Mouse (Mus musculus) liver, embryonic 13.5 days (tissue): ENCODE results near the gene Ssna1. TPM values are rescaled to one million over a fixed set of nuclear protein-coding genes. Genes with fewer than 3 reads are reported as not detected.

ENCODE experiments used
- ATAC-seq: fragments of 200-750 bp; cut with Nextera tagmentation; 2 replicates; pipeline ENCODE4 v1.8.0; 2017; ENCODE audit warnings: low read depth, mild to moderate bottlenecking, moderate number of reproducible peaks, moderate library complexity
- DNase-seq: peaks from one replicate; pipeline ENCODE4 v3.0.0; 2022
- H3K27ac ChIP-seq: fragments of 300-500 bp; sonication (generic); 2 replicates; pipeline ENCODE4 v1.5.1; 2015; ENCODE audit warnings: moderate library complexity, mild to moderate bottlenecking, inconsistent platforms
- H3K27me3 ChIP-seq: fragments of 300-500 bp; sonication (generic); 2 replicates; pipeline ENCODE4 v1.6.1; 2015; ENCODE audit warnings: mild to moderate bottlenecking, inconsistent platforms
- H3K36me3 ChIP-seq: fragments of 300-500 bp; sonication (generic); 2 replicates; pipeline ENCODE4 v1.6.1; 2015; ENCODE audit warnings: mild to moderate bottlenecking, inconsistent platforms
- H3K4me1 ChIP-seq: fragments of 300-500 bp; sonication (generic); replicated peaks from 2 replicates; pipeline ENCODE4 v1.6.1; 2015; ENCODE audit warnings: inconsistent platforms
- H3K4me2 ChIP-seq: fragments of 300-500 bp; sonication (generic); 2 replicates; pipeline ENCODE4 v1.6.1; 2015; ENCODE audit warnings: inconsistent platforms, mild to moderate bottlenecking, moderate library complexity
- H3K4me3 ChIP-seq: fragments of 300-500 bp; sonication (generic); replicated peaks from 2 replicates; pipeline ENCODE4 v1.5.1; 2015; ENCODE audit warnings: mild to moderate bottlenecking, inconsistent platforms
- H3K9ac ChIP-seq: fragments of 300-500 bp; sonication (generic); 2 replicates; pipeline ENCODE4 v1.6.1; 2015; ENCODE audit warnings: mild to moderate bottlenecking, inconsistent platforms
- H3K9me3 ChIP-seq: fragments of 300-500 bp; sonication (generic); replicated peaks from 2 replicates; pipeline ENCODE4 v1.6.1; 2016; ENCODE audit warnings: inconsistent platforms
- WGBS: fragments of 180-500 bp; shearing (Covaris S2); methylation state at CpG from one replicate; pipeline ENCODE4 v1.1.7; 2015; ENCODE audit not compliant: insufficient replicate concordance; 5-methylcytosine and 5-hydroxymethylcytosine counted together
- polyA plus RNA-seq: library from polyadenylated mRNA; unstranded; fragments of >200 nt; fragmentation: Nextera tagmentation; extraction: Ambion mirVana; gene quantifications from 2 replicates; pipeline ENCODE4 v1.2.1, GENCODE M21; 2015

The Ssna1 gene
- polyA plus RNA-seq, 1 experiment from 2014 or later = 158 TPM

DNA sequence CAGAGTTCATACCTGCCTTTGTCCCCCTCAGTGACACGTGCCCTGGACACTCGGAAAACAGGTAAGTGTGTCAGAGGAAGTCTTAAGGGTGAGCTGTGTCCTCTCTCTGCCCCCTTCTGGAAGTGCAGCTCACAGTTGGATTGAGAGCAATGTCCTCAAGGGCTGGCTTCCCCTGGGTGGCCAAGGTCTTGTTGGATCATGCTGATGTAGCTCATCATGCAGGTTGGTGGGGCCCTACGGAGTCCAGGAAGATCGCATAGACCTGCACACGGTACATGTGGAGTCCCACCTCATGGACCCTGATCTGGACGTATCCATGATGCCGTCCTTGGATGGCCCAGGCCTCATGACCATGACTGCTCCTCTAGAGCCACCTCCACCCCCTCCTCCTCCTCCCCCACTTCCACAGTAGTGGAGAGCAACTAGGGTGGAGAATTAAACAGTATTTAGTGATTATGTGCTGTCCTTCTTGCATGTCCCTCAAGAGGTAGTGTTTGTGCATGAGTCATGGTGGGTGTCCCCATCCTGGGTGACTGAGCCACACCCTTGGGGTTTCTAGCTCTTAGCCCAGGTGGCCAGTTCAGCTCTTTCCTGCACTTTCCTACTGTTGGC is 16.6 kb upstream of the Ssna1 start:
- Histone ChIP-seq H3K9me3 (no peaks in the 10 kb centered on the region), H3K4me1 (peaks cover 38% of the 10 kb centered on the region), H3K4me2 (no peak overlapping the region), H3K27ac (no peak overlapping the region), H3K4me3 (no peak overlapping the region), H3K9ac (no peak overlapping the region), H3K36me3 (peaks cover 25% of the 10 kb centered on the region), H3K27me3 (peaks cover 65% of the 10 kb centered on the region)
- ATAC-seq (no peak), DNase-seq (no peak)
- 63% methylated on average over 7 of the region's 7 CpGs for whole genome bisulfite sequencing

DNA sequence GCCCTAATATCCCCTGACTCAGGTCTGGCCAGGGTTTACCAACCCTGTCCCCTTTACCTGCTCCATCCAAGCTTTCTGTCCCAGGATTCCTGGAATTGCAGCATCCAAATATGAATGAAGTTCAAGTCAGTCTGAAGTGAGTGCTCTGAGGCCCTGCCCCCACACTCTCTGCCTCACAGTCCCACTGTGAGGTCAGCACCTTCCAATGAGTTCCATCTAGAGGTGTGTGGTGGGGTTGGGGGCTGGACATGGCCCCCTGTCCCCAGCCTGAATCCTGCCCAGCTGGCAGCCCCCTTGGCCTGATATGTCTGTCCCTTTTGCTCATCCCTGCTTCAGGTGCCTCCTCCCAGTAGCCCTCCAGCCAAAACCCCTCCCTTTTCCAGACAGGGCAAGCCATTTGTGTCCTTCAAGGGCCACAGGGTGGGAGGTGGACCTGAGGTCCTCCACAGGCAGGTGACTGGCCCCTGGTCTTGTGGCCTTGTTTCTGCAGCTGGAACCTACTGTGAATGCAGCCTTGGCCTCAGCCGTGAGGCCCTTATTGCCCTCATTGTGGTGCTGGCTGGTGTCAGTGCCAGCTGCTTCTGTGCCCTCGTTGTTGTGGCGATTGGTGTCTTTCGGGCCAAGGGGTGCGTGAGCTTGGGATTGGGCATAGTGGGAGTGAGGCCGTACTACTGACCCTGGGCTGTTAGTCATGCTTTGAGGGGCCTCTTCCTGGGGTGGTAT is 15.8 kb upstream of the Ssna1 start, which contains the start of gene Tmem210:
Tmem210 (plus strand) TSS at position 219 of the 723 bp plus-strand sequence.
- Histone ChIP-seq H3K4me3 (no peak within 1 kb of the TSS), H3K27ac (no peak within 1 kb of the TSS), H3K27me3 (peaks cover 57% of the 10 kb centered on the region), H3K9ac (no peak within 1 kb of the TSS), H3K4me1 (peaks cover 38% of the 10 kb centered on the region), H3K9me3 (no peaks in the 10 kb centered on the region), H3K4me2 (0 out of 2 replicates have a peak within 1 kb of the TSS, but pooled peaks have one; percentile 11), H3K36me3 (peaks cover 31% of the 10 kb centered on the region)
- DNase-seq = no peak
- 75% methylated on average over 6 of the region's 6 CpGs for WGBS
- no peak for ATAC-seq

DNA sequence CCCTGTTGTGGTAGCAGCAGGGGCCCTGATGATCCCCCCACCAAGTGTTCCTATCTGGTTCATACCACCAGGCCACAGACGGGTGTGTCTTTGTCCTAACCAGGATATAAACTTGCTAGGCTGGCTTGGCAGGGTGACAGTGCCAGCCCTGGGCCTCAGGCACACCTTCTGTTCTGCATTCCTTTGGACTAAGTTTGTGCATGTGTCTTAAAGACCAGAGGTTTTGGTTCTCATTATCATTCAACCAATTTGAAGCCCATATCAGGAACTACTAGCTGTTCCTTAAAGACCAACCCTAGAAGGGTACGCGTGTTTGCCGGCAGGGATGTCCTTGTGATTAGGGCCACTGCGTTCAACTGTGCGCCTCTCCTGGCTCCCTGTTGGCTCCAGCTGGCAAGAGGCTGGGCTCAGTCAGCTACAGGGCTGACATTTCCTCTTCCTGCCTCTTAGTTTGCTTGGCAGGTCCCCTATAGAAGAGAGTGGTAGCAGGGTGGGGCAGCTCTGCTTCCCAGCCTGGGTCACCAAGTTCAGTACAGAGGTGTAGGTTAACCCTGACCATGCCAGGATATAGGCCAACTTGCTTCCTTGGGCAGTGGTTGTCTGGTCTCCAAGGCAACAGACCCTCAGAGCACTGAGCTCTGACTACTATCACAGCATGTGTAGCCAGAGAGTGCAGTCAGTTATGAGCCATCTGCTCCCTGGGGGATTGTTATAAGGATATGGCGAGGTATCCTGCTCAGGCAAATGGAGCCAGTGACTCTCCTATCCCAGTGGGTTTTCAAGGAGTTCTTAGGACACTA is 14.8 kb upstream of the Ssna1 start:
- Histone ChIP-seq H3K27me3 (peaks cover 47% of the 10 kb centered on the region), H3K4me2 (0 out of 2 replicates have a peak overlapping the region, but pooled peaks have one; percentile 11), H3K9me3 (no peaks in the 10 kb centered on the region), H3K4me1 (peaks cover 32% of the 10 kb centered on the region), H3K27ac (peak overlapping the region; percentile 19; the same call in 1 of the 2 replicates), H3K36me3 (peaks cover 42% of the 10 kb centered on the region), H3K4me3 (no peak overlapping the region), H3K9ac (peak overlapping the region; percentile 19; the same call in 1 of the 2 replicates)
- 20% methylated on average over 7 of the region's 7 CpGs for WGBS
- ATAC-seq (peak; percentile 73), DNase-seq (no peak)

DNA sequence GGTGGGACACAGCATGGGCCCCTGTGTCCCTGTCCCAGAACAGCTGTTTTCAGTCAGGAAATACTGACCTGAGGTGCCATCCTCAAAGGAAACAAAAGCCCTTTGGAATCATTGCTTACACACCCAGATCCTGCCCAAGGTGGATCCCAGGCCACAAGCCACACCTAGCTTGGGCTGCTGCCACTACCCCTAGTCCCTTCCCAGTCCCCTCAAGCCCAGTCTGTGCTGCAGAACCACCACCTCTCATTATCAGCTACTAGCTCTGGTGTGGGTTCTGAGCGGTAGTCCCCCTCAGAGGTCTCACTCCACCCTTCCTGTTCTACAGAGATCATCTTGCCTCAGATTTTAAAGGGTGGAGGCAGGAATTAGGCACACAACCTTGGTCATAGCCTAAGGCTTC is 14.1 kb upstream of the Ssna1 start:
- Histone ChIP-seq H3K27me3 (peaks cover 40% of the 10 kb centered on the region), H3K4me2 (0 out of 2 replicates have a peak overlapping the region, but pooled peaks have one; percentile 11), H3K27ac (peak overlapping the region; percentile 19; the same call in 1 of the 2 replicates), H3K4me1 (peaks cover 28% of the 10 kb centered on the region), H3K4me3 (no peak overlapping the region), H3K9ac (peak overlapping the region; percentile 19; the same call in 1 of the 2 replicates), H3K36me3 (peaks cover 46% of the 10 kb centered on the region), H3K9me3 (no peaks in the 10 kb centered on the region)
- ATAC-seq (peak; percentile 65), DNase-seq (no peak)
- WGBS = 6% methylated on average over 1 of the region's 1 CpGs

DNA sequence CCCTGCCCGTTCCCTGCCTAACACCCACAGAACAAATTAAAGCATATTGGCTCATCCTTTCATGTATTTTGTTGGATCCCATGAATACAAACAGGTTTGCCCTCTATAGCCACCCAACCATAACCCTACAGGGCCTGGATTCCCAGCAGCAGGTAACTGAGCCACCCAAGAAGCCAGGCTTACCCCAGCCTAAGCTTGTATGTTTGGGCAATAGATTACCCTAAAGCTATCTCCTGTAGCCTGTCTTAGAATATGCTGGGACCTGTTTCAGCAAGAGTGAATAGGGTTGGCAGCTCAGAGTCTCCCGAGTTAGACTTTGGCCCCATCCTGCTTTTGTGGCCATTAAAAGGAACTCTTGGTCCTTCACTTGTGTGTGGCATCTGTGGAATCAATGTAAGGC is 13.3 kb upstream of the Ssna1 start:
- no peak for ATAC-seq
- Histone ChIP-seq H3K4me3 (no peak overlapping the region), H3K9me3 (no peaks in the 10 kb centered on the region), H3K4me1 (peaks cover 26% of the 10 kb centered on the region), H3K27ac (no peak overlapping the region), H3K27me3 (peaks cover 32% of the 10 kb centered on the region), H3K9ac (no peak overlapping the region), H3K4me2 (no peak overlapping the region), H3K36me3 (peaks cover 54% of the 10 kb centered on the region)
- DNase-seq = no peak
- 73% methylated on average over 2 of the region's 2 CpGs for whole genome bisulfite sequencing

DNA sequence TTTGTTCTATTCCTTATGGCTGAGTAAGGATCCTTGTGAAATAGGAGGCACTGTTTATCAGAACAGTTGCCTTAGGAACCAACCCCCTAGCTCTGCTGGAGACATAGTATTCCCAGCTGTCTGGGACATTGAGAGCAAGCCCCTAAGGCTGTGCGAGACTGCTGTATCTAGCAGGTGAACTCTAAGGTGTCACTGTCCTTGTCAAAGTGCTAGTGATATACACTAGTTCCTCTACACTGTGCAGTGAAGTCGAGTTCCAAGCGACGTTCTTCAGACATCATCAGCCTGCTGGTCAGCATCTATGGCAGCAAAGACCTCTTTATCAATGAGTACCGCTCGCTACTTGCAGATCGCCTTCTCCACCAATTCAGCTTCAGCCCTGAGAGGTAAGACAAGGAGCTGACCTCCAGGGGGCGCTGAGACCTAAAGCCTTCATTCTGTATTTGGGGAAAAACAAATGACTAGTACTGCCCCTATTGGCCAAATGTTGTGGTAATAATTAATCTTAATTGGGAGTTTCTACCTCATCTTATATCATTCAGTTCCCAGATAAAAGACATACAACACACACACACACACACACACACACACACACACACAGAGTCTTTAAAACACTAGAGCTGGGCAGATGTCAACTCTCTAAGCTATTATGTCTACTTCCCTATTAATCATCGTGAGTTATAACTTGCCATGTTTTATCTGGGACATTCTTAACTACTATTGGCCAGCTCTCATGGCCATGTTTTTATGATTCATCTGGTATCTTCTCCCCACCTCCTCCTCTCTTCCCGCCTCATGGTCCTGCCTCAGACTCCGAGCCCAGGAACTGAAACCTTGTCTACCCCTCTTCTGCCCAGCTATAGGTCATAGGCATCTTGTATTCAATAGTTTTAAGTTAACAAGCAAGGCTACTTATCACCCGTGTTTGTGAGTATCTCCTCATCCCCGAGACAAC is 7.0 kb upstream of the Ssna1 start:
- H3K4me3 ChIP-seq = no peak overlapping the region
- no peaks in the 10 kb centered on the region for H3K9me3 ChIP-seq
- peak; percentile 68 for DNase-seq
- H3K27me3 ChIP-seq = no peaks in the 10 kb centered on the region
- peak; percentile 34; the same call in 1 of the 2 replicates for ATAC-seq
- no peak overlapping the region for H3K27ac ChIP-seq
- WGBS = 57% methylated on average over 13 of the region's 13 CpGs
- no peaks in the 10 kb centered on the region for H3K4me1 ChIP-seq
- no peak overlapping the region for H3K9ac ChIP-seq
- H3K36me3 ChIP-seq = peaks cover 95% of the 10 kb centered on the region
- H3K4me2 ChIP-seq = no peak overlapping the region

DNA sequence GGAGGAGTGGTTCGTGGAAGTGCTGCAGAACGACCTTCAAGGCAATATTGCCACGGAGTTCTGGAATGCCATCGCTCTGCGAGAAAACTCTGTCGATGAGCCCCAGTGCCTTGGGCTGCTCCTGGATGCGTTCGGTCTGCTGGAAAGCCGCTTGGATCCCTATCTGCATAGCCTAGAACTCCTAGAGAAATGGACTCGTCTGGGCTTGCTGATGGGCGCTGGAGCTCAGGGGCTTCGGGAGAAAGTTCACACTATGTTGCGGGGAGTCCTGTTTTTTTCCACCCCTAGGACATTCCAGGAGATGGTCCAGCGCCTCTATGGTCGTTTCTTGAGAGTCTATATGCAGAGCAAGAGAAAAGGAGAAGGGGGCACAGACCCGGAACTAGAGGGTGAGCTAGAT is 772 bp upstream of the Ssna1 start:
- DNase-seq = no peak
- WGBS = 32% methylated on average over 16 of the region's 16 CpGs
- no peak for ATAC-seq
- Histone ChIP-seq H3K27me3 (no peaks in the 10 kb centered on the region), H3K27ac (peak overlapping the region; percentile 86), H3K36me3 (peaks cover 77% of the 10 kb centered on the region), H3K4me1 (peaks cover 41% of the 10 kb centered on the region), H3K9ac (peak overlapping the region; percentile 90), H3K4me2 (peak overlapping the region; percentile 93), H3K9me3 (no peaks in the 10 kb centered on the region), H3K4me3 (peak overlapping the region; percentile 94)

DNA sequence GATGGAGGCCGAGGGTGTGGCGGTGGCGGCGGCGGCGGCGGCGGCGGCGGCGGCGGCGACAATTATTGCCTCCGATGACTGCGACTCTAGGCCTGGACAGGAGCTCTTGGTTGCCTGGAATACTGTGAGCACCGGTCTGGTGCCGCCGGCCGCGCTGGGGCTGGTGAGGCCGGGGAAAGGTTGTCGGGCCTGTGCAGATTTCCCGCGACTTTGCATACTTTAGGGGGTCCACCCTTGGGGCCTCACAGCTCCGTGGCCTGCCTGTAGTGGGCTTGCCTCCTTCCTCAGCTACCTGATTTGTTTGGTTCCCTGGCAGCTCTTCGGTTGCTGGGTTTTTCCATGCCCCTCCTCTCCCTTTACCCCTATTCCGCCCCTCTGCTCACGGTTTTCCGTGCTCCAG is 277 bp upstream of the Ssna1 start:
- Histone ChIP-seq H3K36me3 (peaks cover 74% of the 10 kb centered on the region), H3K4me2 (peak overlapping the region; percentile 93), H3K4me3 (peak overlapping the region; percentile 94), H3K27me3 (no peaks in the 10 kb centered on the region), H3K4me1 (peaks cover 46% of the 10 kb centered on the region), H3K9me3 (no peaks in the 10 kb centered on the region), H3K27ac (peak overlapping the region; percentile 86), H3K9ac (peak overlapping the region; percentile 90)
- ATAC-seq (peak; percentile 55), DNase-seq (no peak)
- WGBS = under 1% methylated on average over 29 of the region's 29 CpGs

DNA sequence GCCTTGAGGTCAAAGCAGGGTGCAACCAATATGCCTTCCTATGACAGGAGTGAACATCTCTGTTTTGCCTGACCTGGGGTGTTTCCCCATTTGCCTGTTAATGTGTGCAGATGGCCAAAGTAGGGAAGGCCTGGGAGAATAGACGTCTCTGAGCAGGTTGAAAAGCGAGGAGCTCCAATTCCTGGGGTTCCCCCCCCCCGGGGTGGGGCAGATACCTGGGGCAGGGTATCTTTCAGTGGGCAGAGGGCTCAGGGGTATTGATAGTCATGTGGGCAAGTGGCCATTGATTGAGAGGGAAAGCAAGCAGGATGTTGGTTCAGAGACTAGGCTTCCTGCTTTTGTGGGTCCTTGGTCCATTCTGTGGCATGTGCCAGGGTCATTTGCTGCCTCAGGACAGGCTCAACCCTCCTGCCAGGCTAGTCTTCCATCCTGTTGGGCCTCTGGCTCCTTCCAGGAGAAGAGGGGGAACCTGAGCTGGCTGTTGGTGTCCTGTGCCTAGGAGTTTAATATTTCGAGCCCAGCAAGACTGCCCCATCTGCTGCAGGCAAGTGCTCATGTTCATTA is 4.4 kb downstream of the Ssna1 start:
- no peak for DNase-seq
- no peak overlapping the region for H3K4me2 ChIP-seq
- H3K4me3 ChIP-seq = no peak overlapping the region
- no peak for ATAC-seq
- peaks cover 81% of the 10 kb centered on the region for H3K4me1 ChIP-seq
- no peaks in the 10 kb centered on the region for H3K9me3 ChIP-seq
- H3K9ac ChIP-seq = 0 out of 2 replicates have a peak overlapping the region, but pooled peaks have one; percentile 7
- 69% methylated on average over 4 of the region's 4 CpGs for WGBS
- peak overlapping the region; percentile 16; the same call in 1 of the 2 replicates for H3K27ac ChIP-seq
- peaks cover 32% of the 10 kb centered on the region for H3K36me3 ChIP-seq
- 0 out of 2 replicates have a peak, but pooled peaks cover 10% of the 10 kb centered on the region for H3K27me3 ChIP-seq

DNA sequence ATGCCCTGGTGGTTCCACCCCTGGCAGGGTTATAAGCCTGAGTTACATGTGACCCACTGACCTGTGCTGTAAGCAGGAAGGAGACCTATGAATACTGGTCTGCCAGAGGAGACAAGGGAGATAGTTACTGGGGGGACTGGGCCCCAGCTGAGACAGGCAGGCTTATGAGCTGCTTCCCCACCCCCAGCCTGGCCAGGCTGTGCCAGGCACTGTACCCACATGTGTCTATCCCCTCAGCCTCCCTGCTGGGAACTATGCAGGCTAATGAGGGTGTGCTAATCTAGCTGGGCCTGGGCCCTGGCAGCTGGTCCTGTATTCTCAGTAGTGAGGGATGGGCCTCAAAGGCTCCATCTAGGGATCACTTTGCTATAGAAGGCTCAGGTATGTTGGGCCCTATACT is 5.0 kb downstream of the Ssna1 start:
- H3K27me3 ChIP-seq = 0 out of 2 replicates have a peak, but pooled peaks cover 10% of the 10 kb centered on the region
- H3K27ac ChIP-seq = peak overlapping the region; percentile 66
- 0 out of 2 replicates have a peak overlapping the region, but pooled peaks have one; percentile 99 for H3K4me2 ChIP-seq
- ATAC-seq (no peak), DNase-seq (no peak)
- H3K36me3 ChIP-seq = peaks cover 32% of the 10 kb centered on the region
- no peaks in the 10 kb centered on the region for H3K9me3 ChIP-seq
- peak overlapping the region; percentile 37 for H3K9ac ChIP-seq
- H3K4me3 ChIP-seq = no peak overlapping the region
- H3K4me1 ChIP-seq = peaks cover 80% of the 10 kb centered on the region
